Mouse (Mus musculus): ENCODE measurements around the gene Zfp551.

The Zfp551 gene

GRCm38 (mm10) chr7:12422245-12422849 lies at the start of gene Zfp551:
Gene Zfp551, minus strand, starts transcription at chr7:12422751.
- DNase-seq (ENCODE audit: low spot score), result no peak

DNA sequence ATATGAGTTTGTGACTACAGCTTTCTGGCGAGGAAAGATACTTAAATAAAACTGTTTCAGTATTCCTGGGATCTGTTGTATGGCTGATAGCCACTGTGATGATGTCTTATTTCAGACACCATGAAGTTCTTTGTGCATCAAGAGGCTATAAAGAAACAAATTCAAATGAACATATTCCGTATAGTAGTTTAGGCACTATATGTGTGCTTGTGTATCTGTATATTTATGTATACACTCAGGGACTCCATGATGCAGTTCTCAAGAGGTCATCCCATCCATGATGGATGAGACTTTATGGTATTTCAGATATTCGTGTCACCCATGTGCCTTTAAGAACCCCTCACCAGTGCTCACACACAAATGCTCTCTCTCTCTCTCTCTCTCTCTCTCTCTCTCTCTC lies 304 bp upstream of the Zfp551 start:
- no peak for DNase-seq (ENCODE audit: low spot score)

DNA sequence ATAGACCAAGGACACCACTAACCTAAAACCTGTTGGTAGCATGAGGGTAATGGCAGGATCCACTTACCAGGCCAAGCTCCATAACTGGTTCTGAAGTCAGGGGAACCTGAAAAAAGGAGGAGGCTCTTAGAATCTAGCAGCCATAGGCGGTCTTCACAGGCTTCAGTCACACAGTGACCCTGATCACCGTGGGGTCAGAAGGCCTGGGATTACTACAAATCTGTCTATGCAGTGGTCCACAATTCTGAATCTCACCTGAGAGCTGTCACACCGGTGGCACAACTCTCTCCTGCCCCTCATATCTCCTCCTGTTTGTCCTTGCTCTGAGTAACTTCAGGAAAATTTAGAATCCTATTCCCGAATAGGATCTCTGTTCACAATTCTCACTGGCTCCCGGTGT lies 810 bp downstream of the Zfp551 start:
- no peak for DNase-seq (ENCODE audit: low spot score)

DNA sequence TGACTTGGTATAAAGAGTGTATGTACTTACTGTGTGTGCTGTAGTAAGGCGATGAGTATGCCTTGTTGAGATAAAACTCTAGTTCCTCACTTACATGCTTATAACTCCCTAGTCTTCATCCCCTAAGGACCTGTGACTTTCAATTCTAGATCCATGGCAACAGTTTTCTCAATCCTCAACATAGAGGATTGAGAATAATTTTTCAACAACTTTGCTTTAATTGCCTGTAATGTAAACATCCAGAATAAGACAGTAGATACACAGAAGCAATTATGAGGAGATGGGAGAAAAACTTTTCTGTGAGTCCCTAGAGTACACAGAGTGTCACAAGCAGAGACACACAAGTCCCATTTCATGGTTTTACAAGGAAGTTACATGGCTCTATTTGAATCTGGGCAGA lies 53.4 kb downstream of the Zfp551 start, which contains the start of gene Vmn1r84:
TSS of gene Vmn1r84 (minus strand) at position 101 of the 400 bp plus-strand sequence.
- no peak for DNase-seq (ENCODE audit: low spot score)
